Mouse (Mus musculus): ENCODE results near the gene Itga4.

Itga4 gene

DNA sequence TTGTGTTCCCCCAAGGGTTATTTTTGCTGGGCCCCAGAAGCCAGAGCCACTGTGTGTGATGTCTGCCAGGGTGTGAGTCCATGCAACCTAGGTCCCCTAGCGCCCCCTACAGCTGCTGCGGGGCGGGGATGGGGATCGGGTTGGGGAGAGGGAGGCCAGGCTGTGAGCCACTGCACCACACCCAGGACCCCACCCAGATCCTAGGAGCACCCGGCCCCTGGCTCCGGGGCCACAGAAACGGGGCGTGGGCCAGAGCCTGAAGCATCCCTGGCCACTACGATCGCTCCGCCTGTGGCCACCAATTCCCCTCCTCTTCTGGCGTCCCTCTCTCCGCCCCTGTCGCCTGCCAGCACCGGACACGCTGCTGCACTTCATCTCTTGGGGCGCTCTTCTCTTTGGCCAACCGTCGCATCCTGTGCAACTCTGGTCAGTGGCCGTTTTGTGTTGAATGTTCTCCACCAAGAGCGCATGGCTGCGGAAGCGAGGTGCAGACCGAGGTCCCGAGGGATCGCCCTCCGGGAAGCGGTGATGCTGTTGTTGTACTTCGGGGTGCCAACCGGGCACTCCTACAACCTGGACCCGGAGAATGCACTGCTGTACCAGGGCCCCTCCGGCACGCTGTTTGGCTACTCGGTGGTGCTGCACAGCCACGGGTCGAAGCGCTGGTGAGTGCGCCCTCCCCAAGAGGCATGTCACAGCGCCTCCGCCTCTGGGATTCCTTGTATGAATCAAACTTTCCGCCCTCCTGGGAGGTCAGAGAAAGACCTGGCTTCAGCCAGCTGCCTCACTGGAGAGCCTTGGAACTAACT, at the start of gene Itga4:
Gene Itga4 (plus strand): TSS at position 235 of the 809 bp plus-strand sequence.
- peak; percentile 76 for DNase-seq (ENCODE audit: extremely low read depth, low read depth)

- DNase-seq (ENCODE audit: extremely low read depth, low read depth) = no peak
These were observed 49.0 kb upstream of the Itga4 start for GRCm38 (mm10) chr2:79206191-79206755.

DNA sequence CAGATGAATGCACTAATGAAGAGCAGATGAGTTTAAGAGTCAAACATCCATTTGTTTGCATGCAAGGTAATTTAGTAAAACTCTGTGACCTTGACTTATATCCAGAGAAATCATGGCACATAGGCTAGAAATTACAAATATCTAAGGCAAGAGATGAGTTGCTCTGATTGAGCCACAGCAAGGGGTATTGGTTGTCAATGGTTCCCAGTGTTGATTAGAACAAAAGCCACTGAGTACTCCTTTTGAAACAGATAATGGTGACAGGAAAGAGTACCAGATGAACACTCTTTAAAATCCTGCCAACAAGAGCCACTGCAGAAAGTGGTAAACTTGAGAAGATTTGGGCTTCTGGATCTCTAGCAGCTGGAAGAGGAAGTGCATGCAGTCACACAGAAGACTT, 40.2 kb upstream of the Itga4 start:
- DNase-seq (ENCODE audit: extremely low read depth, low read depth) = no peak

GRCm38 (mm10) chr2:79215479-79215878, 39.7 kb upstream of the Itga4 start:
- no peak for DNase-seq (ENCODE audit: extremely low read depth, low read depth)

- DNase-seq (ENCODE audit: extremely low read depth, low read depth) = no peak
These were observed 30.4 kb upstream of the Itga4 start for GRCm38 (mm10) chr2:79224714-79225426.

DNA sequence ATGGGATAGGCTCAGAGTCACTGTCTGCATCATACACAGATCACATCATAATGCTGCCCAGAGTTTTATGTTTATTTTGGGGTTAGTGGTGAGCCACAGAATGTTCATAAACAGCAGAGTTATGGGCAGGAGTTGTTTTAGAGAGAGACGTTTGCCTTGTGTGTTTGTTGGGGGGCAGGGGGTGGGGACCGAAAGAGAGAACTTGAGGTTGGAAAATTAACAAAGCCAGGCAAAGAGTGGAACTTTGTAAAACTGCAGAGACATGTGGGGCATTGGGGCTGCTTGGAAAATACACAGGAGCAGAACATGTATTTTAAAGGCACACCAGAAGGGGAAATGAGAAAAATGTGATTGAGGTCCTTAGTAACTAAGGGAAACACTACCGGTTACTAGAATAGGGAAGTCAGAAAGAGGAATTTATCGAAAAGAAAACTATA, 27.4 kb upstream of the Itga4 start:
- DNase-seq (ENCODE audit: extremely low read depth, low read depth) = peak; percentile 36

- DNase-seq (ENCODE audit: extremely low read depth, low read depth) = no peak
These were observed 23.9 kb upstream of the Itga4 start for GRCm38 (mm10) chr2:79231056-79231949.

- no peak for DNase-seq (ENCODE audit: extremely low read depth, low read depth)
These were observed 19.3 kb upstream of the Itga4 start for GRCm38 (mm10) chr2:79235767-79236487.

DNA sequence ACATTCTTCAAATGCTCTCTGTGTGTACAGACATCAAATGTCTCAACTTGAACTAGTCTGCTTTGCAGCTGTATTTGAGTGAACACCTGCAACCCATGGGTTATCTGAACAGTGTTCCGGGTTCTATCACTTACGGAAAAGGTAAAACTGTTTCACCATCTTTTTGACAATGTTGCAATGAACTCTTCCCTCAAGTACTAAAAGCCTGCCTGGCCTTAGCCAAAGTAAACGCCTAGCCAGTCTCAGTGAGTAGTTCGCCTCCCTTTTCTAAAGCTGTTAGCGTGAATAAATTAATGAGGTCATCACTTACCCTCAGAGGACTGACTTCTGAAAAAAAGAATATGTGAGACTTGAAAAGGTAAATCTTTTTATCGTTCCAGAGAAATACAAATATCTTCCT, 18.0 kb upstream of the Itga4 start:
- no peak for DNase-seq (ENCODE audit: extremely low read depth, low read depth)

DNA sequence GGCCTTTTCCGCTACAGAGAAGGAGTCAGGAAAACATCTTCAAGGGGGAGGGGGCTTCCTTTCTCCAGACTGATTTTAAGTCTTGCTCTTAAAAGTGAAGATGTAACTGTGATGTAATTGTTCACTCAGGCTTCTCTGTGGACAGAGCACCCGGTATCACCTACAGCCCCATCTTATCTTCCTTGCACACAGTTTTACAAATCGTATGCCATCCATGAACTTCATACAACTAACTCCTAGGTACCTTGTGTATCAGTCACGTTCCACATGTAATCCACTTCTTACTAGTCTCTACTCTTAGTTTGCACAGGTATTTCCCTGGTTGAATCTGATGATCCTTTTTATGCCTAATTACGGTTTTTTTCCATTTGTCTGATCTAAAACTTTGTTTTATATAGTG, 10.9 kb upstream of the Itga4 start:
- no peak for DNase-seq (ENCODE audit: extremely low read depth, low read depth)

DNA sequence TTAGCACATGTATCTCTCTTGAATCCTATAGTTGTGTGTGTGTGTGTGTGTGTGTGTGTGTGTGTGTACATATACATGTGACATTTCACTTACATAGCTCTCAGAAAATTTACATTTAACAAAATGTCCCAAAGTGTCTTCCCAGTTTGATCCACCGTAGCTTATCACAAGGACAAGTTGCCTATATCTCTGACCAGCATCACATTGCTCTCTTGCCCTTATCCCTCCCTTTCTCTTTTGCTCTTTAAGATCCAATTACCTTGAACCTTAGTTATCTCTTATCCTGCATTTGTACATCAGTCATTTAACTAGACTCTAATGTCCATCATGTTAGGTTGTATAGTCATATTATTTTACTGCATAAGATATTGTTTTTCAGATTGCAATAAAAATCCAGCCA, 10.5 kb upstream of the Itga4 start:
- no peak for DNase-seq (ENCODE audit: extremely low read depth, low read depth)

GRCm38 (mm10) chr2:79248283-79248682, 6.9 kb upstream of the Itga4 start:
- DNase-seq (ENCODE audit: extremely low read depth, low read depth) = no peak

DNA sequence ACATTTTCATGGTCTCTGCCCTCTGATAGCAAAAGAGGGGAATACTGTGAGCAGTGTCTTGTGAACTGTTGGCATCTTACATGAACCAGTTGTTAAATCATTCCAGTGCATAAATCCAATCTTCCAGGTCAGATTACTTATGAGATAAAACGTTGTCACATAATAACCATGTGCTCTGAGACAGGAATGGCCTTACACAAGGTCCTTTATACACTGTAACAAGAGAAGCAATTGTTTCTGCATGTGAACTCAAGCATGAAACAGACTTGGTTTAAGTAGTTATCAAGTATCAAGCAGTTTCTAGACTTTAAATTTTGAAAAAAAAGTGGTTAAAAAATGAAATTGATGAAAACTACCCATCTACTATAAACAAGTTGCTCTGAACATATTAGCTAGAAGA, 4.7 kb upstream of the Itga4 start:
- DNase-seq (ENCODE audit: extremely low read depth, low read depth) = no peak

DNA sequence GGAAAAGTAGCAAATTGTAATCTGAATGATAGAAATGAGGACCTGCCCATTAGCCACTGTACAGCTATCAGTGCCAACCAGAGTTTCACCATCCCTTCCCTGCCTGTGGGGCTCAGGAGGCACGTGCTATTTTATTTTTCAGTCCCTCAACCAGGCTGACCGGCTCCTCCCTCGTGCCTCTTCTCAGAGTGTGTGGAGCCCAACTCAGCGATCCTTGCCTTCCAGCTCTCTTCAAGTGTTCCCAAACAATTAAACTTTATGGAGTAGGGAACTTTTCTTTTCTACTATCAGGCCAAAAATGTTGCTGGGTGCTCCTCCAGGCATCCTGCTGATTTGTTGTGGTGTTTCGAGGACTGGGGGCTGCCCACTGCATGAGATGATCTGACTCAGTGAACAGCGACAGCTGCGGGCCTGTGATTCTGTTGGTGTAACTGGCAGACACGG, 1.4 kb upstream of the Itga4 start:
- DNase-seq (ENCODE audit: extremely low read depth, low read depth) = peak; percentile 31

DNA sequence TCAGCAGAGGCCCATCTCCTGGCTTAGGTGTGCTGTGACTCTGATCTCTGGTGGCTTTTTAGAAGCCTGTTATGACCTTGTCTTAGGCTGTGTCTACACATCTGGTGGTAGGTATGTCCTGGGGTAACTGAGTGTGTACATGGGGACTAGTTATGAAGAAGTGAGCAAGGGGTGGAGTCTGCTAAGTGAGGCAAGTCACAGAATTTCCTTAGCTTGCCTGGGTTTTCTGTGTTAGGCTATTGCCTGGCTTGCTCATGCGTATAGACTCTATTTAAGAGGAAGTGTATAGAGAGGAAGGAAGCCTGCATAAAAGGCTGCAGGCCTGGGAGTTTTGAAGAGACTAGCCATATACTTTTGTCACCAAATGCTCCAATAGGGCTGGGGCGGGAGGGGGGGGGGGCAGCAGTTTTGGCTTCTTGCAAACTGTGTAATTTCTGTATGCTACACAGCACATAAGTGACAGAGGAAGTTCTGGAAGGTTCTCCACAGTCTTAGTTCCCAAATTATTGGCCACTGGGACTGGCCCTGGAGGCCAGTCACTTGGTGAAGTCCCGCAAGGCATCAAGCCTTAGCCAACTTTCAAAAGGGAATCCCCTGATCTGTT, 536 bp upstream of the Itga4 start:
- DNase-seq (ENCODE audit: extremely low read depth, low read depth) = peak; percentile 92

- no peak for DNase-seq (ENCODE audit: extremely low read depth, low read depth)
These were observed 744 bp downstream of the Itga4 start for GRCm38 (mm10) chr2:79256001-79256339.

- DNase-seq (ENCODE audit: extremely low read depth, low read depth) = peak; percentile 26
These were observed 1.1 kb downstream of the Itga4 start for GRCm38 (mm10) chr2:79256376-79256775.

- peak; percentile 74 for DNase-seq (ENCODE audit: extremely low read depth, low read depth)
These were observed 1.7 kb downstream of the Itga4 start for GRCm38 (mm10) chr2:79256880-79257279.

DNA sequence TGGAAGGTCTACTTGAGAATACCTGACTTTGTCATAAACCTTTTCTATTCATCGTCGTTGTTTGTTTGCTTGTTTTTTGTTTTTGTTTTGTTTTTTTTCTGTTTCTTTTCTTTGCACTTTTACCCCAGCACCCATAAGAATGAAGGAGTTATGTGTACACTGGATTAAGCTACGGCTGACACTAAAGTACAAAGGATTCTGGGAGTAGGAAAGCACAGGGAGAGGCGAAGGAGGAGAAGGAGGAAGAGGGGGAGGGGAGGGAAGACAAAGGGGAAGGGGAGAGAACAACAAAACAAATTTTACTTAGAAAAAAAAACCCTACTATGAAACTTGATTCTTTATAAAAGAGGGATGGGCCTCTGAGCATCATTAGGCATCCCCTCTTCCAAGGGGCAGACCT, 2.2 kb downstream of the Itga4 start:
- no peak for DNase-seq (ENCODE audit: extremely low read depth, low read depth)

GRCm38 (mm10) chr2:79259326-79259725, 4.1 kb downstream of the Itga4 start:
- peak; percentile 92 for DNase-seq (ENCODE audit: extremely low read depth, low read depth)

Measured in MEL-GATA-1-ER (cell line).